Mouse (Mus musculus) layer of hippocampus, postnatal 10 days (tissue): Measurements from ENCODE around the gene Dscaml1. TPM values are rescaled to one million over a fixed set of nuclear protein-coding genes. Genes with fewer than 3 reads are reported as not detected.

Source experiments
- total RNA-seq, 2 experiments: library from RNA; stranded (reverse); gene quantifications; 2 replicates each; pipeline ENCODE4 v1.2.3; 2021

Gene Dscaml1
- total RNA-seq, 2 experiments from 2014 or later, result 67.0 to 72.6 TPM

Other genes starting within 250 kb of the Dscaml1 start
- under 1 TPM in 1 of 2 experiments, not detected in 1; 0.20 TPM for gene BC049352, start 244.6 kb upstream of the Dscaml1 start, total RNA-seq
- not detected for gene Tmprss4, start 222.5 kb upstream of the Dscaml1 start, total RNA-seq
- gene Il10ra, start 157.5 kb upstream of the Dscaml1 start, total RNA-seq, result 1 to 10 TPM; 1.9 to 2.2 TPM
- not detected for gene Tmprss13, start 107.5 kb upstream of the Dscaml1 start, total RNA-seq
- 100 to 1,000 TPM; 288 to 309 TPM for gene Fxyd6, start 56.4 kb upstream of the Dscaml1 start, total RNA-seq
- gene Fxyd2, start 27.0 kb upstream of the Dscaml1 start, total RNA-seq, result 10 to 100 TPM in 1 of 2 experiments, 1 to 10 TPM in 1; 8.9 to 10.4 TPM